Mouse (Mus musculus): ENCODE data around the gene Olfr374.

DNA sequence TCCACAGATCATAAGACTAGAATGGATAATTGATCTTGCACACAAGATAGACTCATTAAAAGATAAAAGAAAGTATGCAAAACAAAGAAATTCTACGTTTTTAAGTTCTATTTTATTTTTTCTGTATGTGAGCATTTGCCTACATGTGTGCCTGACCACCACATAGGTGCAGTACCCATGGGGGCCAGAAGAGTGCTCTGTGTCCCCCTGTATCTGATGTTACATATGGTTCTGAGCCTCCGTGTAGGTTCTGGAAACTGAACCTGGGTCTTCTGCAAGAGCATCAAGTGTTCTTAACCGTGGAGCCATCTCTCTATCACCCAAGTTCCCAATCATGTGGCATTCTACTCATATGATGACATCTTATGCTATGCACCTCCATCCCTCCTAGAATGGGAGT, 5.6 kb downstream of the Olfr374 start:
- peak; percentile 44 for TF ChIP-seq CTCF (conservative IDR thresholded peaks at IDR 0.05; ENCODE audit: low read length)
- no peak for TF ChIP-seq POU5F1 (IDR thresholded peaks at IDR 0.05; ENCODE audit: borderline replicate concordance, low read length)
